Mouse (Mus musculus): ENCODE data around the gene Phc1. TPM values are rescaled to one million over a fixed set of nuclear protein-coding genes. Genes with fewer than 3 reads are reported as not detected.

The Phc1 gene
- polyA plus RNA-seq, 1 experiment from 2014 or later, result 2.2 TPM

DNA sequence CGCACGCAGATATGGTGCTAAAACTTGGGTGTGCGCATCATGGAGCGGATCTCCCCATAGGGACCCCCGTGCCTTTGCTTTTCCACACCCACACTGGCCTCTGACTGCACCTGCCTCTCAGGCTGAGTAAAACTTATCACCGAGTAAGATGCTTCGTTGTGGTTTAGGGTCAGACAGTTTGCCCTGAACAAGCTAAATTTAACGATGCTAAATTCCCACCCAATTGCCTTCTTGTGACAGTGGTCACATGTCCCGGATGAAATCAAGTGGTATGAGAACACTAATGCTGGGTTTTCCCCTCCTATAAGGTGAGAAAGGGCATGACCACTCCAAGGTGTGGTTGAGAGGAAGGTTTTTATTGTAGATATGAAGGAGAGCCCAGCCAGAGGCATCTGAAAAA lies 46.6 kb downstream of the Phc1 start:
- Histone ChIP-seq H3K27ac (no peak overlapping the region), H3K27me3 (no peaks in the 10 kb centered on the region), H3K9me3 (replicated peaks) (no peaks in the 10 kb centered on the region), H3K4me3 (replicated peaks) (no peak overlapping the region), H3K4me1 (replicated peaks) (peaks cover 12% of the 10 kb centered on the region), H3K9ac (no peak overlapping the region), H3K4me2 (no peak overlapping the region), H3K36me3 (no peaks in the 10 kb centered on the region)
- WGBS (ENCODE audit: insufficient replicate concordance), result 51% methylated on average over 9 of the region's 9 CpGs
- DNase-seq, result no peak
- ATAC-seq (ENCODE audit: low read depth), result no peak

GRCm38 (mm10) chr6:122293121-122293520 lies 47.2 kb downstream of the Phc1 start:
- Histone ChIP-seq H3K36me3 (no peaks in the 10 kb centered on the region), H3K27me3 (no peaks in the 10 kb centered on the region), H3K9me3 (replicated peaks) (no peaks in the 10 kb centered on the region), H3K27ac (no peak overlapping the region), H3K4me2 (no peak overlapping the region), H3K4me3 (replicated peaks) (no peak overlapping the region), H3K9ac (no peak overlapping the region), H3K4me1 (replicated peaks) (peaks cover 12% of the 10 kb centered on the region)
- WGBS (ENCODE audit: insufficient replicate concordance), result 80% methylated on average over 8 of the region's 8 CpGs
- no peak for ATAC-seq (ENCODE audit: low read depth)
- no peak for DNase-seq

- Histone ChIP-seq H3K9me3 (replicated peaks) (no peaks in the 10 kb centered on the region), H3K27ac (no peak overlapping the region), H3K4me2 (no peak overlapping the region), H3K36me3 (no peaks in the 10 kb centered on the region), H3K9ac (no peak overlapping the region), H3K4me3 (replicated peaks) (no peak overlapping the region), H3K27me3 (no peaks in the 10 kb centered on the region), H3K4me1 (replicated peaks) (peaks cover 3% of the 10 kb centered on the region; the same call in 1 of the 2 replicates)
- ATAC-seq (ENCODE audit: low read depth), result no peak
- no peak for DNase-seq
- WGBS (ENCODE audit: insufficient replicate concordance), result 54% methylated on average over 2 of the region's 2 CpGs
Measured at GRCm38 (mm10) chr6:122292184-122292583, 48.2 kb downstream of the Phc1 start.

- 50% methylated on average over 3 of the region's 3 CpGs for WGBS (ENCODE audit: insufficient replicate concordance)
- no peak for ATAC-seq (ENCODE audit: low read depth)
Measured at GRCm38 (mm10) chr6:122291735-122292134, 48.6 kb downstream of the Phc1 start.

GRCm38 (mm10) chr6:122291264-122291663 lies 49.1 kb downstream of the Phc1 start:
- Histone ChIP-seq H3K27me3 (no peaks in the 10 kb centered on the region), H3K4me2 (no peak overlapping the region), H3K27ac (no peak overlapping the region), H3K4me3 (replicated peaks) (no peak overlapping the region), H3K36me3 (no peaks in the 10 kb centered on the region), H3K9me3 (replicated peaks) (no peaks in the 10 kb centered on the region), H3K4me1 (replicated peaks) (no peaks in the 10 kb centered on the region), H3K9ac (no peak overlapping the region)
- 60% methylated on average over 2 of the region's 2 CpGs for WGBS (ENCODE audit: insufficient replicate concordance)
- DNase-seq, result no peak
- ATAC-seq (ENCODE audit: low read depth), result no peak

More at GRCm38 (mm10) chr6:122291735-122292134, 48.6 kb downstream of the Phc1 start:
- Histone ChIP-seq H3K27ac (no peak overlapping the region), H3K27me3 (no peaks in the 10 kb centered on the region), H3K4me2 (no peak overlapping the region), H3K9ac (no peak overlapping the region), H3K4me1 (replicated peaks) (no peaks in the 10 kb centered on the region), H3K4me3 (replicated peaks) (no peak overlapping the region), H3K9me3 (replicated peaks) (no peaks in the 10 kb centered on the region), H3K36me3 (no peaks in the 10 kb centered on the region)
- DNase-seq, result no peak

DNA sequence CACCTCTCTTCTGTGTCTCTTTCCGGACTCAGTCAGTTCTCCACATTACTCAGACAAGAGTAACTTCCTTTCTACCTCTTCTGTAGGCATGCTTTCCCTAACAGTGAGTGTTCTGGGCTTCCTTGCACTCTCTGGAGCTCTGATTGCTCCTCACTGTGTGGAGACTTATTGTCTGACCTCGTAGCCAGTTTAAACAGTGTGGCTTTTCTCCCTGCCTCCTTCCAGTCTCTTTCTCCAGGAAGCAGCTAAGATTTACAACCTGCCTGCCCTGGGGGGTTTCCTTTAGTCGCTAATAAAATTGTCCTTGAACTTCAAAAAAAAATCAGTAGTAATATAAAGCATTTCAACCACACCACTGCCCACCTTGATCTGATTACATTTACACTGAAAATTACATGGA lies 50.1 kb downstream of the Phc1 start:
- no peak overlapping the region for H3K27ac ChIP-seq
- no peaks in the 10 kb centered on the region for H3K36me3 ChIP-seq
- whole genome bisulfite sequencing (ENCODE audit: insufficient replicate concordance), result 27% methylated on average over 3 of the region's 3 CpGs
- ATAC-seq (ENCODE audit: low read depth), result no peak
- no peaks in the 10 kb centered on the region for H3K9me3 ChIP-seq (replicated peaks)
- no peak overlapping the region for H3K4me3 ChIP-seq (replicated peaks)
- no peak overlapping the region for H3K9ac ChIP-seq
- no peaks in the 10 kb centered on the region for H3K4me1 ChIP-seq (replicated peaks)
- DNase-seq, result no peak
- no peak overlapping the region for H3K4me2 ChIP-seq
- no peaks in the 10 kb centered on the region for H3K27me3 ChIP-seq

GRCm38 (mm10) chr6:122289313-122289712 lies 51.0 kb downstream of the Phc1 start:
- Histone ChIP-seq H3K9ac (no peak overlapping the region), H3K4me3 (replicated peaks) (no peak overlapping the region), H3K4me1 (replicated peaks) (no peaks in the 10 kb centered on the region), H3K9me3 (replicated peaks) (no peaks in the 10 kb centered on the region), H3K4me2 (no peak overlapping the region), H3K36me3 (no peaks in the 10 kb centered on the region), H3K27me3 (no peaks in the 10 kb centered on the region), H3K27ac (no peak overlapping the region)
- DNase-seq (no peak), ATAC-seq (ENCODE audit: low read depth) (no peak)
- 50% methylated on average over 1 of the region's 1 CpGs for WGBS (ENCODE audit: insufficient replicate concordance)

DNA sequence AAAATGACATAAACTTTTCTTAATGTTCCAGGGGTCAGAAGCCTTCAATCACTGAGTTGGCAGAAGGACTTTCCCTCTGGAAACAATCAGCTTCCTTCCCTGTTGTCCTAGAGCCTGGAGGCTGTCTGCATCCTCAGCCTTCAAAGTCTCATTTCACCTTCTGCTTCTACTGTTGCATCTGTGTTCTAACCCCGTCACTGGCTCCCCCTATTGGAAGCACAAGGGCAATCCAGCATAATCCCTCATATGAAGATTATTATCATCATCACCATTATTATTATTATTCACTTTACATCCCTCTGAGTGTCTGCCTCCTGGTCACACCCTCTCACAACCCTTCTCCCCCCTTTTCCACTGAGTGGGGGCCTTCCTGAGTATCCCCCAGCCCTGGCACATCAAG lies 52.1 kb downstream of the Phc1 start:
- ATAC-seq (ENCODE audit: low read depth), result no peak
- Histone ChIP-seq H3K4me3 (replicated peaks) (no peak overlapping the region), H3K9ac (no peak overlapping the region), H3K27me3 (no peaks in the 10 kb centered on the region), H3K36me3 (no peaks in the 10 kb centered on the region), H3K27ac (no peak overlapping the region), H3K9me3 (replicated peaks) (no peaks in the 10 kb centered on the region), H3K4me2 (no peak overlapping the region), H3K4me1 (replicated peaks) (no peaks in the 10 kb centered on the region)
- WGBS (ENCODE audit: insufficient replicate concordance), result 33% methylated on average over 1 of the region's 1 CpGs
- DNase-seq, result no peak

DNA sequence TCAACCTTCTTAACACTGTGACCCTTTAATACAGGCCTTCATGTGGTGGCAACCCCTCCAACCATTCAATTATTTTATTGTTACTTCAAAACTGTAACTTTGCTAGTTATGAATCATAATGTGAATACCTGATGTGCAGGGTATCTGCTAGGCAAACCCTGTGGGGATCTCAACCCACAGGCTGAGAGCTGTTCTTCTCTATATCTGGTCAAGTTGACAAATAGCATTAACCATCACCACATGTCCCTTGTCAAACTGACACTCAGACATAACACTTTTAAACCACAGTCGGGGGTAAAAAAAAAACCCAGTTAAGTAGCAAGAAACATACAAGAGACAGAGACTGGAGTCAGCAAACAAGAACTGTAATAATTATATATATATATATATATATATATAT lies 55.5 kb downstream of the Phc1 start:
- no peak for DNase-seq
- Histone ChIP-seq H3K4me1 (replicated peaks) (no peaks in the 10 kb centered on the region), H3K9ac (no peak overlapping the region), H3K27me3 (no peaks in the 10 kb centered on the region), H3K9me3 (replicated peaks) (no peaks in the 10 kb centered on the region), H3K36me3 (no peaks in the 10 kb centered on the region), H3K27ac (no peak overlapping the region), H3K4me2 (no peak overlapping the region), H3K4me3 (replicated peaks) (no peak overlapping the region)
- 35% methylated on average over 1 of the region's 1 CpGs for WGBS (ENCODE audit: insufficient replicate concordance)
- no peak for ATAC-seq (ENCODE audit: low read depth)

DNA sequence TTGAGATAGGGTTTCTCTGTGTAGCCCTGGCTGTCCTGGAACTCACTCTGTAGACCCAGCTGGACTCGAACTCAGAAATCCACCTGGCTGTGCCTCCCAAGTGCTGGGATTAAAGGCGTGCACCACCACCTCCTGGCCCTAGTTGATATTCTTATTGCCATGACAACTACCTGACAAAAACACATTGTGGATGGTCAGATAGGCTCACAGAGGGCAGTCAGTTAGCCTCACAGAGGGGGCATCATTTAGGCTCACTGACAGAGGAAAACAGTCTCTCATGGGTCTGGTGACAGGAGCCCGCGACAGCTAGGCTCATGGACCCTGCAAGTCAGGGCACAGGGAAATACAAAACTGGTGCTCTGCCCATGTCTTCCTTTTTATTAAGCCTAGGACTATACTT lies 56.1 kb downstream of the Phc1 start:
- H3K4me2 ChIP-seq, result no peak overlapping the region
- no peaks in the 10 kb centered on the region for H3K36me3 ChIP-seq
- no peak overlapping the region for H3K9ac ChIP-seq
- H3K27me3 ChIP-seq, result no peaks in the 10 kb centered on the region
- no peaks in the 10 kb centered on the region for H3K9me3 ChIP-seq (replicated peaks)
- H3K4me1 ChIP-seq (replicated peaks), result no peaks in the 10 kb centered on the region
- no peak for DNase-seq
- 50% methylated on average over 4 of the region's 4 CpGs for WGBS (ENCODE audit: insufficient replicate concordance)
- H3K27ac ChIP-seq, result no peak overlapping the region
- H3K4me3 ChIP-seq (replicated peaks), result no peak overlapping the region
- ATAC-seq (ENCODE audit: low read depth), result peak; percentile 47; the same call in 1 of the 2 replicates

DNA sequence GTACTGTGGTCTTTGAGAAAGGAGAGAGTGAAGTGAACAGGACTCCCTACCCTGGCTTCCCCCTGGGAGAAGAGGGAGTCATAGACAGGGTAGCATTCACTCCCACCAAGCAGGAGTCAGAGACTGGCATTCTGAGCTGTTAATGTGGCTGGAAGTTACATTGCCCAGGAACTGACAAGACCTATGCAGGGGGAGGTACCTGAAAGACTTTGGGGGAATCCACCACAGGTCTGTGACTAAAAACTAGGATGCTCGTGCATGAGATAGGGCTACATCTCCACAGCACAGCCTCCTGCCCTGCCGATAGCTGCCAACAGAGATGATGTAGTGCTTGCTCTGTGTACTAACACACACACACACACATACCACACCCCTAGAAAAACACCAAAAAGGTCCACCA lies 56.9 kb downstream of the Phc1 start:
- Histone ChIP-seq H3K27ac (no peak overlapping the region), H3K9me3 (replicated peaks) (no peaks in the 10 kb centered on the region), H3K4me2 (no peak overlapping the region), H3K4me3 (replicated peaks) (no peak overlapping the region), H3K4me1 (replicated peaks) (no peaks in the 10 kb centered on the region), H3K9ac (no peak overlapping the region), H3K36me3 (no peaks in the 10 kb centered on the region), H3K27me3 (no peaks in the 10 kb centered on the region)
- DNase-seq, result no peak
- WGBS (ENCODE audit: insufficient replicate concordance), result 78% methylated on average over 2 of the region's 2 CpGs
- no peak for ATAC-seq (ENCODE audit: low read depth)

DNA sequence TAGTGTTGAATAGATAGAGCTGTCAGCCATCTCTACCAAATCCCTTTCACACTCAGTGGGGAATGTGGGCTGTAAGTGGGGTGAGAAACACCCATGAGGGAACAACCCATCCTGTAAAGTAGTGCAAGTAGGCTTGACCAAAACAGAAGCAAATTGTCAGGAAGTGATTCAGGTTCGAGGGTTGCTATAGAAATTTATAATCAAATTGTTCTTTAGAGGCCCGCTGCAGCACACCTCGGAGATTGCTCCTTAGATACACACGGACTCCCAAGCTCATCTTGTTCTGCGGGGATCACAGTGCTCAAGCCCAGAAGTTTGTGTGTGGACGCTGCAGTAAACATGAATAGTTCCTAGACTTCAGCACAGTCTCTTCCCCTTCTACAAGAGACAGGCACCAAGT lies 57.6 kb downstream of the Phc1 start, which contains the start of gene Klrg1:
Gene Klrg1 (minus strand): TSS at position 101 of the 400 bp plus-strand sequence.
- WGBS (ENCODE audit: insufficient replicate concordance), result 66% methylated on average over 6 of the region's 6 CpGs
- no peaks in the 10 kb centered on the region for H3K27me3 ChIP-seq
- DNase-seq, result no peak
- no peak for ATAC-seq (ENCODE audit: low read depth)
- H3K9me3 ChIP-seq (replicated peaks), result no peaks in the 10 kb centered on the region
- H3K9ac ChIP-seq, result no peak within 1 kb of the TSS
- H3K4me1 ChIP-seq (replicated peaks), result no peaks in the 10 kb centered on the region
- H3K27ac ChIP-seq, result no peak within 1 kb of the TSS
- H3K36me3 ChIP-seq, result no peaks in the 10 kb centered on the region
- H3K4me2 ChIP-seq, result no peak within 1 kb of the TSS
- H3K4me3 ChIP-seq (replicated peaks), result no peak within 1 kb of the TSS
